Mouse (Mus musculus) MEL (cell line): ENCODE results near the gene Frat1. TPM values are rescaled to one million over a fixed set of nuclear protein-coding genes. Genes with fewer than 3 reads are reported as not detected.

Experiments
- DNase-seq: peaks from one replicate; pipeline ENCODE4 v3.0.0; 2011; ENCODE audit warnings: low read depth, low spot score
- H3K27ac ChIP-seq: 2 replicates; pipeline ENCODE4 v1.5.1; 2012; ENCODE audit warnings: low read depth, mild to moderate bottlenecking, control low read depth, low read length, moderate library complexity; ENCODE audit not compliant: control insufficient read depth
- H3K27me3 ChIP-seq, 2 experiments: fragments of 150-350 bp in 1 of 2; sonication (generic) in 1 of 2; 2 replicates each; pipeline ENCODE4 v1.6.1; 2012; ENCODE audit warnings: low read length in 2 of 2, mild to moderate bottlenecking in 2 of 2, improper control_type of control experiment in 1 of 2, moderate library complexity in 1 of 2; ENCODE audit not compliant: insufficient read depth in 2 of 2, control insufficient read depth in 1 of 2
- H3K36me3 ChIP-seq, 2 experiments: 2 replicates each; pipeline ENCODE4 v1.6.1; 2012 to 2014; ENCODE audit warnings: low read length in 2 of 2, improper control_type of control experiment in 1 of 2, inconsistent platforms in 1 of 2, mild to moderate bottlenecking in 1 of 2; ENCODE audit not compliant: insufficient read depth in 2 of 2, control insufficient read depth in 1 of 2
- H3K4me1 ChIP-seq, 2 experiments: fragments of 150-350 bp in 1 of 2; sonication (generic) in 1 of 2; 2 replicates each; pipeline ENCODE4 v1.6.1; 2012; ENCODE audit warnings: low read length in 2 of 2, improper control_type of control experiment in 1 of 2, mild to moderate bottlenecking in 1 of 2; ENCODE audit not compliant: insufficient read depth in 2 of 2, control insufficient read depth in 1 of 2
- H3K4me3 ChIP-seq, 2 experiments: fragments of 150-350 bp in 1 of 2; sonication (generic) in 1 of 2; 2 replicates each; pipeline ENCODE4 v1.5.1; 2012; ENCODE audit warnings: low read depth in 2 of 2, low read length in 2 of 2, mild to moderate bottlenecking in 2 of 2, moderate library complexity in 2 of 2, control low read depth in 1 of 2, improper control_type of control experiment in 1 of 2; ENCODE audit not compliant: control insufficient read depth in 1 of 2, insufficient read depth in 1 of 2
- H3K79me2 ChIP-seq: 2 replicates; pipeline ENCODE4 v1.6.1; 2012; ENCODE audit warnings: mild to moderate bottlenecking, low read length, moderate library complexity; ENCODE audit not compliant: control insufficient read depth, poor library complexity, insufficient read depth
- H3K9ac ChIP-seq: 2 replicates; pipeline ENCODE4 v1.6.1; 2012; ENCODE audit warnings: low read depth, mild to moderate bottlenecking, control low read depth, low read length, moderate library complexity; ENCODE audit not compliant: control insufficient read depth, poor library complexity, severe bottlenecking
- H3K9me3 ChIP-seq: fragments of 150-350 bp; sonication (generic); replicated peaks from 2 replicates; pipeline ENCODE4 v1.6.1; 2012; ENCODE audit warnings: mild to moderate bottlenecking, low read length, improper control_type of control experiment, moderate library complexity; ENCODE audit not compliant: insufficient read depth
- BHLHE40 ChIP-seq: IDR thresholded peaks from 2 replicates; pipeline ENCODE4 v1.6.1; 2012; ENCODE audit warnings: low read depth, mild to moderate bottlenecking, inconsistent platforms, low read length, improper control_type of control experiment, borderline replicate concordance
- CHD1 ChIP-seq: IDR thresholded peaks from 2 replicates; pipeline ENCODE4 v1.6.1; 2012; ENCODE audit warnings: low read depth, mild to moderate bottlenecking, inconsistent platforms, low read length, improper control_type of control experiment
- CHD2 ChIP-seq: IDR thresholded peaks from 2 replicates; pipeline ENCODE4 v1.6.1; 2011; ENCODE audit warnings: low read length, improper control_type of control experiment
- CTCF ChIP-seq, 3 experiments: IDR thresholded peaks in 2 of 3; conservative IDR thresholded peaks in 1 of 3; 2 replicates each; pipeline ENCODE4 v1.5.1; 2011 to 2012; ENCODE audit warnings: low read length in 3 of 3, low read depth in 2 of 3, mild to moderate bottlenecking in 2 of 3, improper control_type of control experiment in 1 of 3, inconsistent platforms in 1 of 3, mixed read lengths in 1 of 3, moderate library complexity in 1 of 3; ENCODE audit not compliant: control insufficient read depth in 1 of 3, insufficient read depth in 1 of 3, poor library complexity in 1 of 3, severe bottlenecking in 1 of 3
- E2F4 ChIP-seq: IDR thresholded peaks from 2 replicates; pipeline ENCODE4 v1.6.1; 2011; ENCODE audit warnings: low read depth, low read length, improper control_type of control experiment, borderline replicate concordance
- ELF1 ChIP-seq: IDR thresholded peaks from 2 replicates; pipeline ENCODE4 v1.6.1; 2014; ENCODE audit warnings: low read depth, mild to moderate bottlenecking, inconsistent platforms, low read length, improper control_type of control experiment, moderate library complexity
- EP300 ChIP-seq, 2 experiments: IDR thresholded peaks; 2 replicates each; pipeline ENCODE4 v1.6.1; 2011; ENCODE audit warnings: improper control_type of control experiment in 2 of 2, low read length in 2 of 2, low read depth in 1 of 2, mild to moderate bottlenecking in 1 of 2
- ETS1 ChIP-seq: IDR thresholded peaks from 2 replicates; pipeline ENCODE4 v1.6.1; 2012; ENCODE audit warnings: low read depth, mild to moderate bottlenecking, inconsistent platforms, low read length, improper control_type of control experiment, moderate library complexity
- GABPA ChIP-seq: IDR thresholded peaks from 2 replicates; pipeline ENCODE4 v1.6.1; 2012; ENCODE audit warnings: low read depth, mild to moderate bottlenecking, inconsistent platforms, low read length, improper control_type of control experiment, moderate library complexity
- GATA1 ChIP-seq: IDR thresholded peaks from 2 replicates; pipeline ENCODE4 v1.6.1; 2011; ENCODE audit warnings: low read depth, low read length, improper control_type of control experiment
- HCFC1 ChIP-seq: IDR thresholded peaks from 2 replicates; pipeline ENCODE4 v1.6.1; 2012; ENCODE audit warnings: low read depth, mild to moderate bottlenecking, inconsistent platforms, low read length, improper control_type of control experiment, moderate library complexity
- JUND ChIP-seq: IDR thresholded peaks from 2 replicates; pipeline ENCODE4 v1.6.1; 2011; ENCODE audit warnings: low read depth, mild to moderate bottlenecking, improper control_type of control experiment, low read length
- KAT2A ChIP-seq: conservative IDR thresholded peaks from 2 replicates; pipeline ENCODE4 v1.6.1; 2012; ENCODE audit warnings: low read depth, low read length, improper control_type of control experiment, inconsistent platforms
- MAFK ChIP-seq: IDR thresholded peaks from 2 replicates; pipeline ENCODE4 v1.6.1; 2011; ENCODE audit warnings: low read depth, mild to moderate bottlenecking, low read length, improper control_type of control experiment, borderline replicate concordance
- MAX ChIP-seq: IDR thresholded peaks from 2 replicates; pipeline ENCODE4 v1.6.1; 2011; ENCODE audit warnings: low read length, improper control_type of control experiment
- MAZ ChIP-seq: IDR thresholded peaks from 2 replicates; pipeline ENCODE4 v1.6.1; 2012; ENCODE audit warnings: low read depth, mild to moderate bottlenecking, inconsistent platforms, low read length, improper control_type of control experiment
- MEF2A ChIP-seq: IDR thresholded peaks from 2 replicates; pipeline ENCODE4 v1.6.1; 2014; ENCODE audit warnings: low read depth, mild to moderate bottlenecking, inconsistent platforms, low read length, improper control_type of control experiment; ENCODE audit not compliant: poor library complexity, insufficient replicate concordance, severe bottlenecking; ENCODE audit errors: extremely low read depth
- MXI1 ChIP-seq: IDR thresholded peaks from 2 replicates; pipeline ENCODE4 v1.6.1; 2011; ENCODE audit warnings: mild to moderate bottlenecking, low read depth, low read length, improper control_type of control experiment
- MYB ChIP-seq: IDR thresholded peaks from 2 replicates; pipeline ENCODE4 v1.6.1; 2011; ENCODE audit warnings: mild to moderate bottlenecking, low read depth, low read length, improper control_type of control experiment
- MYC ChIP-seq: IDR thresholded peaks from 2 replicates; pipeline ENCODE4 v1.6.1; 2011; ENCODE audit warnings: low read depth, mild to moderate bottlenecking, low read length, improper control_type of control experiment, moderate library complexity
- NRF1 ChIP-seq: IDR thresholded peaks from 2 replicates; pipeline ENCODE4 v1.6.1; 2014; ENCODE audit warnings: low read depth, mild to moderate bottlenecking, inconsistent platforms, low read length, improper control_type of control experiment, moderate library complexity; ENCODE audit not compliant: poor library complexity, insufficient read depth, severe bottlenecking
- POLR2A ChIP-seq, 2 experiments: IDR thresholded peaks; 2 replicates each; pipeline ENCODE4 v1.6.1; 2011 to 2012; ENCODE audit warnings: low read length in 2 of 2, mild to moderate bottlenecking in 2 of 2, control low read depth in 1 of 2, improper control_type of control experiment in 1 of 2, low read depth in 1 of 2, moderate library complexity in 1 of 2; ENCODE audit not compliant: control insufficient read depth in 1 of 2, insufficient read depth in 1 of 2, poor library complexity in 1 of 2
- POLR2AphosphoS2 ChIP-seq: IDR thresholded peaks from 2 replicates; pipeline ENCODE4 v1.6.1; 2011; ENCODE audit warnings: low read length, improper control_type of control experiment
- POLR2AphosphoS5 ChIP-seq: IDR thresholded peaks from 2 replicates; pipeline ENCODE4 v1.6.1; 2012; ENCODE audit warnings: low read depth, borderline replicate concordance, mild to moderate bottlenecking, inconsistent platforms, low read length, moderate library complexity, mixed read lengths
- RAD21 ChIP-seq: IDR thresholded peaks from 2 replicates; pipeline ENCODE4 v1.6.1; 2011; ENCODE audit warnings: mild to moderate bottlenecking, low read depth, low read length, improper control_type of control experiment
- RCOR1 ChIP-seq: IDR thresholded peaks from 2 replicates; pipeline ENCODE4 v1.6.1; 2012; ENCODE audit warnings: low read depth, mild to moderate bottlenecking, inconsistent platforms, low read length, improper control_type of control experiment
- SIN3A ChIP-seq: IDR thresholded peaks from 2 replicates; pipeline ENCODE4 v1.6.1; 2012; ENCODE audit warnings: low read length, improper control_type of control experiment, inconsistent platforms
- SMC3 ChIP-seq: IDR thresholded peaks from 2 replicates; pipeline ENCODE4 v1.6.1; 2011; ENCODE audit warnings: low read depth, low read length, improper control_type of control experiment
- TAL1 ChIP-seq: IDR thresholded peaks from 2 replicates; pipeline ENCODE4 v1.6.1; 2012; ENCODE audit warnings: mild to moderate bottlenecking, inconsistent platforms, low read length, moderate library complexity, mixed read lengths
- TBP ChIP-seq: IDR thresholded peaks from 2 replicates; pipeline ENCODE4 v1.8.0; 2011; ENCODE audit warnings: low read depth, low read length, improper control_type of control experiment
- UBTF ChIP-seq: IDR thresholded peaks from 2 replicates; pipeline ENCODE4 v1.6.1; 2012; ENCODE audit warnings: low read depth, mild to moderate bottlenecking, inconsistent platforms, low read length, improper control_type of control experiment, moderate library complexity, borderline replicate concordance; ENCODE audit not compliant: insufficient read depth
- USF1 ChIP-seq: IDR thresholded peaks from 2 replicates; pipeline ENCODE4 v1.6.1; 2014; ENCODE audit warnings: low read depth, mild to moderate bottlenecking, inconsistent platforms, low read length, improper control_type of control experiment, moderate library complexity
- ZC3H11A ChIP-seq: IDR thresholded peaks from 2 replicates; pipeline ENCODE4 v1.6.1; 2012; ENCODE audit warnings: low read depth, mild to moderate bottlenecking, inconsistent platforms, low read length, improper control_type of control experiment
- ZKSCAN1 ChIP-seq: IDR thresholded peaks from 2 replicates; pipeline ENCODE4 v1.6.1; 2012; ENCODE audit warnings: low read depth, mild to moderate bottlenecking, inconsistent platforms, low read length, improper control_type of control experiment, moderate library complexity
- ZMIZ1 ChIP-seq: IDR thresholded peaks from 2 replicates; pipeline ENCODE4 v1.6.1; 2012; ENCODE audit warnings: low read depth, mild to moderate bottlenecking, inconsistent platforms, low read length, improper control_type of control experiment, moderate library complexity
- ZNF384 ChIP-seq: IDR thresholded peaks from 2 replicates; pipeline ENCODE4 v1.6.1; 2012; ENCODE audit warnings: low read depth, mild to moderate bottlenecking, inconsistent platforms, low read length, improper control_type of control experiment
- polyA plus RNA-seq, 2 experiments: library from polyadenylated mRNA; stranded (reverse) in 1 of 2; unstranded in 1 of 2; fragments of >175 nt in 1 of 2; fragments of >200 nt in 1 of 2; gene quantifications; 2 replicates each; pipeline versions ENCODE4 v1.2.1 to v1.2.4; 2012; ENCODE audit warnings: low replicate concordance in 2 of 2, low read depth in 1 of 2; ENCODE audit not compliant: insufficient read length in 2 of 2, insufficient read depth in 1 of 2, missing spikeins in 1 of 2
- total RNA-seq: library from RNA; depleted of rRNA; stranded (reverse); fragments of 300-350 nt; gene quantifications from 2 replicates; pipeline ENCODE4 v1.2.3, GENCODE M21; 2012

Frat1 gene
- total and polyA plus RNA-seq, 3 experiments = 31.5 to 36.0 TPM; not detected in 1

GRCm38 (mm10) chr19:41846366-41847090 is 16.8 kb downstream of the Frat1 start:
- Histone ChIP-seq H3K4me1 (peaks cover 22 to 37% of the 10 kb centered on the region in 2 experiments), H3K9ac (peak overlapping the region; percentile 90)
- no peak for TF ChIP-seq NRF1
- TF ChIP-seq CTCF (IDR thresholded peaks at IDR 0.05 in 2 of 3, conservative IDR thresholded peaks at IDR 0.05 in 1 of 3; ENCODE audit: control insufficient read depth in 1 of 3, insufficient read depth in 1 of 3, low read depth in 2 of 3, low read length in 3 of 3, poor library complexity in 1 of 3, severe bottlenecking in 1 of 3) = no peak; a peak in 1 of 6 replicates
- TF ChIP-seq ZC3H11A = no peak
- no peak for TF ChIP-seq KAT2A
- peak; percentile 72; the same call in 1 of the 2 replicates for TF ChIP-seq TBP
- TF ChIP-seq POLR2A (IDR thresholded peaks at IDR 0.05; ENCODE audit: control insufficient read depth in 1 of 2, insufficient read depth in 1 of 2, low read depth in 1 of 2, low read length in 2 of 2, poor library complexity in 1 of 2) = peak in 1 of 2 experiments; percentile 39; a peak in 1 of 4 replicates
- 0 out of 2 replicates have a peak, but pooled peaks have one; percentile 41 for TF ChIP-seq MYB
- no peak; the same call in none of the 2 replicates for TF ChIP-seq SIN3A
- TF ChIP-seq JUND = no peak
- TF ChIP-seq RAD21 = 0 out of 2 replicates have a peak, but pooled peaks have one; percentile 2
- TF ChIP-seq POLR2AphosphoS2 = 0 out of 2 replicates have a peak, but pooled peaks have one; percentile 38
- TF ChIP-seq MXI1 = peak; percentile 74
- no peak for TF ChIP-seq USF1
- TF ChIP-seq ETS1 = no peak; the same call in 1 of the 2 replicates
- no peak for TF ChIP-seq ZKSCAN1
- TF ChIP-seq ZMIZ1 = no peak
- TF ChIP-seq HCFC1 = 0 out of 2 replicates have a peak, but pooled peaks have one; percentile 22
- no peak for TF ChIP-seq UBTF
- no peak for TF ChIP-seq POLR2AphosphoS5
- no peak for TF ChIP-seq MAX
- TF ChIP-seq MAFK = 0 out of 2 replicates have a peak, but pooled peaks have one; percentile 19
- TF ChIP-seq MEF2A = no peak; the same call in 1 of the 2 replicates
- TF ChIP-seq CHD2 = no peak
- TF ChIP-seq ELF1 = no peak
- no peak for TF ChIP-seq RCOR1
- no peak for TF ChIP-seq ZNF384
- TF ChIP-seq MAZ = no peak; the same call in 1 of the 2 replicates
- TF ChIP-seq MYC = no peak
- no peak; the same call in 1 of the 2 replicates for TF ChIP-seq CHD1
- peak; percentile 73; the same call in 1 of the 2 replicates for TF ChIP-seq E2F4
- no peak for TF ChIP-seq EP300 (IDR thresholded peaks at IDR 0.05; ENCODE audit: low read depth in 1 of 2, low read length in 2 of 2)
- TF ChIP-seq GABPA = no peak
- peak; percentile 45 for TF ChIP-seq GATA1
- TF ChIP-seq TAL1 = no peak
- TF ChIP-seq BHLHE40 = no peak; the same call in 1 of the 2 replicates
- TF ChIP-seq SMC3 = no peak

More at GRCm38 (mm10) chr19:41846366-41847090, 16.8 kb downstream of the Frat1 start:
- peak; percentile 80 for DNase-seq
- Histone ChIP-seq H3K27ac (peak overlapping the region; percentile 97), H3K27me3 (no peaks in the 10 kb centered on the region), H3K79me2 (peaks cover 40% of the 10 kb centered on the region), H3K4me3 (peak overlapping the region; percentile 69 to 89), H3K9me3 (no peaks in the 10 kb centered on the region), H3K36me3 (peaks cover 0 to 39% of the 10 kb centered on the region in 2 experiments; a peak in 2 of 4 replicates)
